Mouse (Mus musculus) midbrain, embryonic 13.5 days (tissue): ENCODE measurements around the gene Cab39. TPM values are rescaled to one million over a fixed set of nuclear protein-coding genes. Genes with fewer than 3 reads are reported as not detected.

Source experiments
- ATAC-seq: fragments of 200-750 bp; cut with Nextera tagmentation; 2 replicates; pipeline ENCODE4 v1.8.0; 2017; ENCODE audit warnings: mild to moderate bottlenecking, moderate TSS enrichment, moderate library complexity
- H3K27ac ChIP-seq: fragments of 300-500 bp; sonication (generic); 2 replicates; pipeline ENCODE4 v1.5.1; 2015; ENCODE audit warnings: inconsistent platforms, mild to moderate bottlenecking, moderate library complexity
- H3K27me3 ChIP-seq: fragments of 300-500 bp; sonication (generic); 2 replicates; pipeline ENCODE4 v1.6.1; 2015; ENCODE audit warnings: mild to moderate bottlenecking, inconsistent platforms
- H3K36me3 ChIP-seq: fragments of 300-500 bp; sonication (generic); 2 replicates; pipeline ENCODE4 v1.6.1; 2015; ENCODE audit warnings: mild to moderate bottlenecking, inconsistent platforms
- H3K4me1 ChIP-seq: fragments of 300-500 bp; sonication (generic); replicated peaks from 2 replicates; pipeline ENCODE4 v1.6.1; 2015; ENCODE audit warnings: inconsistent platforms
- H3K4me2 ChIP-seq: fragments of 300-500 bp; sonication (generic); replicated peaks from 2 replicates; pipeline ENCODE4 v1.6.1; 2015; ENCODE audit warnings: moderate library complexity, mild to moderate bottlenecking, inconsistent platforms
- H3K4me3 ChIP-seq: fragments of 300-500 bp; sonication (generic); replicated peaks from 2 replicates; pipeline ENCODE4 v1.5.1; 2015; ENCODE audit warnings: mild to moderate bottlenecking, inconsistent platforms
- H3K9ac ChIP-seq: fragments of 300-500 bp; sonication (generic); replicated peaks from 2 replicates; pipeline ENCODE4 v1.6.1; 2015; ENCODE audit warnings: mild to moderate bottlenecking, inconsistent platforms
- H3K9me3 ChIP-seq: fragments of 300-500 bp; sonication (generic); 2 replicates; pipeline ENCODE4 v1.6.1; 2016; ENCODE audit warnings: mild to moderate bottlenecking, inconsistent platforms
- WGBS: fragments of 180-500 bp; shearing (Covaris S2); methylation state at CpG from one replicate; pipeline ENCODE4 v1.1.7; 2015; 5-methylcytosine and 5-hydroxymethylcytosine counted together
- polyA plus RNA-seq: library from polyadenylated mRNA; unstranded; fragments of >200 nt; fragmentation: Nextera tagmentation; extraction: Ambion mirVana; gene quantifications from 2 replicates; pipeline ENCODE4 v1.2.1, GENCODE M21; 2015

The Cab39 gene
- polyA plus RNA-seq, 1 experiment from 2014 or later = 54.9 TPM

DNA sequence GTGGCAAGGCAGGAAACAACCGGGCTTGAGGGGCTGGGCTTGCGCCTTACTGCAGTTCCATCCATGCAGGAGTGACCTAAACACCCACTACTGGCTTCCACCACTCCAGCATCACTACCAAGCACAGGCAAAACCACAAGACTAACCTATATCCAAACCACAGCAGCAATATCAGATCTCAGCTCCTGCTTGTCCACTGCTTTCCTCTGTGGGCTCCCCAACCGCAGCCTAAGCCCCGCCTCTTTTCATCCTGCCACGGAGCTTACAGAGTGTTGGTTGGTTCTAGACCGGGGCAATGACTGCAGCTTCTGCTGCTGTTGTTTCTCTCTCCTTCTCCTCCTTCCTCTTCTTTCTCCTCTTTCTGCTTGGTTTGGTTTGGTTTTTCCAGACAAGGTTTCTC lies 29.9 kb upstream of the Cab39 start:
- Histone ChIP-seq H3K4me1 (peaks cover 5% of the 10 kb centered on the region), H3K4me3 (no peak overlapping the region), H3K36me3 (no peaks in the 10 kb centered on the region), H3K4me2 (no peak overlapping the region), H3K27ac (no peak overlapping the region), H3K27me3 (no peaks in the 10 kb centered on the region), H3K9ac (no peak overlapping the region), H3K9me3 (no peaks in the 10 kb centered on the region)
- WGBS = 90% methylated on average over 6 of the region's 6 CpGs
- ATAC-seq = no peak

DNA sequence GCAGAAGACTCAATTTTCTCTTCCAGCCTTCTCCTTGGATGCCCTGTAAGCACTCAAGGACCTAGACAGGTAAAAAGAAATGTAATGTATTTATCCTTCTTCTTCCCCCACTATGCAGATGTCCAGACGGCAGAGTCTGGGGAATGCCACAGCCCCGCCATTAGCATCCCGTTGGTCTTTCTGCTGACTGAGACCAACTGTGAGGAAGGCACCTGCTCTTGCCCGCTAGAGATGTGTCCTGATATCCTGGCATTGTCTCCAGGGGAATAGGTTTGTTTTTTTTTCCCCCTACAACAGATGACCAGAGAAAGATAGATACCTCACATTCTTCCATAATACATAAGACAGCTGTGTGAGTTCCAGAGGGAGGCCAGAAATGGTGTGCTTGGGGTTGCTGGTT lies 28.9 kb upstream of the Cab39 start:
- no peak overlapping the region for H3K27ac ChIP-seq

DNA sequence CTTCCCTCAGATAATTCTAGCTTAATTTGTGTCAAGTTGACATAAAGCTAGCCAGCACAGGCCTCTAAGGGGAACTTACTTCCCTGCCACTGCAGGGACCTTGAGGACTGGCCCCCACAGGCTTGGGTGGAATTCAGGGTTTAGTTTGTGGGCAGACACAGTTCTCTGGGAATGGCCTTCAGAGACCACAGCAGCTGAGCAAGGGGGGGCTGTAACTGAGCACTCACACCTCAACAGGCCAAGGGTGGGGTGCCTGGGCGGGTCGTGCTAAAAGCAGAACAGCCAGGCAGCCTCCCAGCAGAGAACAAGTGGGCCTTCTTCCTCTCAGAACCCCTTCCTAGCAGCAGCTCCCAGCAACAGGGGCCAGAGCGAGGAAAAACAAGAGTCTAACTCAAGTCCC lies 27.1 kb upstream of the Cab39 start:
- WGBS = 94% methylated on average over 3 of the region's 3 CpGs
- no peak overlapping the region for H3K27ac ChIP-seq
- no peaks in the 10 kb centered on the region for H3K36me3 ChIP-seq
- H3K4me3 ChIP-seq = no peak overlapping the region
- no peaks in the 10 kb centered on the region for H3K27me3 ChIP-seq
- H3K9me3 ChIP-seq = no peaks in the 10 kb centered on the region
- no peak overlapping the region for H3K9ac ChIP-seq
- no peak for ATAC-seq
- H3K4me2 ChIP-seq = no peak overlapping the region
- H3K4me1 ChIP-seq = no peaks in the 10 kb centered on the region

More for the DNA sequence above, 28.9 kb upstream of the Cab39 start:
- no peaks in the 10 kb centered on the region for H3K36me3 ChIP-seq
- H3K4me3 ChIP-seq = no peak overlapping the region
- no peak overlapping the region for H3K4me2 ChIP-seq
- H3K9ac ChIP-seq = no peak overlapping the region
- H3K4me1 ChIP-seq = no peaks in the 10 kb centered on the region
- no peaks in the 10 kb centered on the region for H3K27me3 ChIP-seq
- ATAC-seq = no peak
- WGBS = 83% methylated on average over 4 of the region's 4 CpGs
- H3K9me3 ChIP-seq = no peaks in the 10 kb centered on the region

DNA sequence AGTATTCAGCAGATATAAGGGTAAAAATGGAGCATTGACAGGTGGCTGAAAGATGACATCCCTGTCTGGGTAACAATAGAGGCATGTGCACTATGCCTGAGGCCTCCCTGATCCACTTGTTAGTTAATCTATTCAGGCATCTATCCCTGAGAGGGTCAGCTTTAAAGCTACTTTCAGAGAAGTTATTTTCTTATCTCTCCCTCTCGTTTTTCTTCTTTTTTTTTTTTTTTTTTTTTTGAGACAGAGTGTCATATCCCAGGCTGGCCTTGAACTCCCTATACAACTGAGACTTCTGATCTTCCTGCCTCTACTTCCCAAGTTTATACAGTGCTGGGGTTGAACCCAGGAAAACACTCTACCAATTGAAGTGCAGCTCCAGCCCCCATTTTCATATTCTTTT lies 25.5 kb upstream of the Cab39 start:
- no peak overlapping the region for H3K4me3 ChIP-seq
- no peaks in the 10 kb centered on the region for H3K4me1 ChIP-seq
- no peak overlapping the region for H3K4me2 ChIP-seq
- no peaks in the 10 kb centered on the region for H3K36me3 ChIP-seq
- H3K9me3 ChIP-seq = no peaks in the 10 kb centered on the region
- H3K27ac ChIP-seq = no peak overlapping the region
- H3K9ac ChIP-seq = no peak overlapping the region
- WGBS = 50% methylated on average over 1 of the region's 1 CpGs
- no peak for ATAC-seq
- H3K27me3 ChIP-seq = no peaks in the 10 kb centered on the region

DNA sequence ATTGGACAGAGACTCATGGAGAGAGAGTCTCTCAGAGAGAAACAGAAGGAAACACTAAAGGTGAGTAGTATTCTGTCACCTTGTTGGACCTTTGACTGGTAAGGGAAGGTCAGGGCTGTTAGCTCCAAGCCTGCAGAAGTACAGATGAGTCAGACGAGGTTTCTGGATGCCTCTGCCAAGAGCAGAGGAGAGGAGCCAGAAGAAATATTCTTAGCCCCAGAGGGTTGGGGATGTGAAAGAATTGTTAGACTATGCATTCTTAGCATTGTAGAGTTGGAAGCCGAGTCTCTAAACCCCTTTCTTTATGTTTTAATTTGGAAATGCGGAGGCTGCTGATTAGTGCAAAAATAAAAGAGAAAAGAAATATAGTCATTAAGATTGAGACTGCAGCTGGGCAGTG lies 21.3 kb upstream of the Cab39 start:
- Histone ChIP-seq H3K4me1 (no peaks in the 10 kb centered on the region), H3K27me3 (no peaks in the 10 kb centered on the region), H3K27ac (no peak overlapping the region), H3K9ac (no peak overlapping the region), H3K9me3 (no peaks in the 10 kb centered on the region), H3K36me3 (no peaks in the 10 kb centered on the region), H3K4me2 (no peak overlapping the region), H3K4me3 (no peak overlapping the region)
- 83% methylated on average over 3 of the region's 3 CpGs for WGBS
- ATAC-seq = no peak

DNA sequence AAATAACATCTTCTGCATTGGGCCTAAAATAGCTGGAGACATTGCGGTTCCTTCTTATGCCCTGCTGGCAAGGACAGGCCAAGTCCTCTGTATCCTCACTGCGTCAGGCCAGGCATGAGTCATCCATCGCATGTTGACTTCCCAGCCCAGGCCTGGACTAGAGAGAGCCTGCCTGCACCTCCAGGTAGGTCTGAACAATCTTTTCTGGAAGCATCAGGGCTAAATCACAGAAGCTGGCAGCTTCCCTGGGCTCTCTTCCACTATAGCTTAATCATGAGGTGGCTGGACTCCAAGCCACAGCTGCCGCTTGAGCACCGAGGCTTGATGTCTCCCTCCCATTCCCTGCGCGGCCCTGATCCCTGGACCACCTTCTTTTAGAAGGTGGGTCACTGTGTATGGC lies 18.1 kb upstream of the Cab39 start:
- no peak for ATAC-seq
- Histone ChIP-seq H3K36me3 (no peaks in the 10 kb centered on the region), H3K27ac (no peak overlapping the region), H3K9ac (no peak overlapping the region), H3K9me3 (no peaks in the 10 kb centered on the region), H3K4me2 (no peak overlapping the region), H3K4me1 (no peaks in the 10 kb centered on the region), H3K4me3 (no peak overlapping the region), H3K27me3 (no peaks in the 10 kb centered on the region)
- WGBS = 94% methylated on average over 7 of the region's 7 CpGs

DNA sequence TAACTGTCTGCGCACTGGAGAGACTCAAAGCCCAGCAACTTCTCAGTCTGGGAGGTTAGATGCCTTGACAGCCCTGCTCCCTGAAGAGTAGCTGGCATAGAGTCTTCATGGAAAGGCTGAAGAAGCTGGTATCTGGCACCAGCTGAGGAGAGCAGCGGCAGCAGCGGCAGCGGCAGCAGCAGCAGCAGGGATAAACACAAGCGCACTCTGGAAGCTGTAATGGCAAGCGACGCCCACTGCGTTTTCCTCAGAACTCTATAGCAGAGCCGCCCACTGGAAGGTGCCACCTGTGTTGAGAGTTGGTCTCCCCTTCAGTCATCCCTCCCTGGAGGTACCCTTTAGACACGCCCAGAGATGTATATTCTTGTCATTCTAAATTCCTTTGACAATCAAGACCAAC lies 17.1 kb upstream of the Cab39 start:
- no peak for ATAC-seq
- no peak overlapping the region for H3K4me3 ChIP-seq
- H3K9me3 ChIP-seq = no peaks in the 10 kb centered on the region
- no peaks in the 10 kb centered on the region for H3K4me1 ChIP-seq
- no peaks in the 10 kb centered on the region for H3K36me3 ChIP-seq
- no peak overlapping the region for H3K9ac ChIP-seq
- H3K4me2 ChIP-seq = no peak overlapping the region
- H3K27ac ChIP-seq = no peak overlapping the region
- H3K27me3 ChIP-seq = no peaks in the 10 kb centered on the region
- WGBS = 58% methylated on average over 10 of the region's 10 CpGs

DNA sequence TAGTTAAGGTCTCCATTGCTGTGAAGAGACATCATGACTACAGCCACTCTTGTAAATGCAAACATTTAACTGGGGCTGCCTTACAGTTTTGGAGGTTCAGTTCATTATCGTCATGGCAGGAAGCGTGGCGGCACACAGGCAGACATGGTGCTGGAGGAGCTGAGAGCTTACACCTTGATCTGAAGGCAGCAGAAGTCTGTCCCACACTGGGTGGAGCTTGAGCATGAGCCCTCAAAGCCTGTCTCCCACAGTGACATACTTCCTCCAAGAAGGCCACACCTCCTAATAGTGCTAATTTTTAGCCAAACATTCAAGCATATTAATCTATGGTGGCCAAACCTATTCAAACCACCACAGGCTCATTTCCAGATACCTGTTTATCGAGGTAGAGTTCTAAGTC lies 14.8 kb upstream of the Cab39 start, which contains the start of gene A630001G21Rik:
Gene A630001G21Rik, minus strand, starts transcription at position 208 of the 400 bp plus-strand sequence.
- WGBS = 93% methylated on average over 4 of the region's 4 CpGs
- H3K4me3 ChIP-seq = no peak within 1 kb of the TSS
- H3K4me2 ChIP-seq = no peak within 1 kb of the TSS
- no peaks in the 10 kb centered on the region for H3K27me3 ChIP-seq
- no peaks in the 10 kb centered on the region for H3K4me1 ChIP-seq
- no peak within 1 kb of the TSS for H3K27ac ChIP-seq
- H3K36me3 ChIP-seq = no peaks in the 10 kb centered on the region
- H3K9ac ChIP-seq = no peak within 1 kb of the TSS
- ATAC-seq = no peak
- no peaks in the 10 kb centered on the region for H3K9me3 ChIP-seq

DNA sequence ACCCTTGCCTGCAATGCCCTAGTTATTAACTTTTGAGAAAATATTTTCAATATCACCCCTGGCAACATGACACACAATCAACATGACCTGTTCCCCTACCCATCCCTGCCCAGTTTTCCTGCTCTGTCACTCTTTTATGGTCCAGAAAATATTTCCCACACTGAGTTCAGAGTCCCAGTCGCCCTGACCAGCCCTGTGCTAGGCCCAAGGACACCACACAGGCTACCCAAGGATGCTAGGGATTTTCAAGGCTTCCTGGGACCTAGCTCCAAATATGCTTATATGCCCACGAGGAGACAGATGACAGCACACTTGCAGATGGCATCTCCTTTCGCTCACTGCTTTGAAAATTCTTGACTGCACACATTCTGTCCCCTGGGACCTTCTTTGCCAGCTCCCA lies 14.2 kb upstream of the Cab39 start:
- Histone ChIP-seq H3K9me3 (no peaks in the 10 kb centered on the region), H3K27ac (no peak overlapping the region), H3K4me3 (no peak overlapping the region), H3K4me1 (no peaks in the 10 kb centered on the region), H3K27me3 (no peaks in the 10 kb centered on the region), H3K4me2 (no peak overlapping the region), H3K36me3 (no peaks in the 10 kb centered on the region), H3K9ac (no peak overlapping the region)
- WGBS = 77% methylated on average over 3 of the region's 3 CpGs
- no peak for ATAC-seq

DNA sequence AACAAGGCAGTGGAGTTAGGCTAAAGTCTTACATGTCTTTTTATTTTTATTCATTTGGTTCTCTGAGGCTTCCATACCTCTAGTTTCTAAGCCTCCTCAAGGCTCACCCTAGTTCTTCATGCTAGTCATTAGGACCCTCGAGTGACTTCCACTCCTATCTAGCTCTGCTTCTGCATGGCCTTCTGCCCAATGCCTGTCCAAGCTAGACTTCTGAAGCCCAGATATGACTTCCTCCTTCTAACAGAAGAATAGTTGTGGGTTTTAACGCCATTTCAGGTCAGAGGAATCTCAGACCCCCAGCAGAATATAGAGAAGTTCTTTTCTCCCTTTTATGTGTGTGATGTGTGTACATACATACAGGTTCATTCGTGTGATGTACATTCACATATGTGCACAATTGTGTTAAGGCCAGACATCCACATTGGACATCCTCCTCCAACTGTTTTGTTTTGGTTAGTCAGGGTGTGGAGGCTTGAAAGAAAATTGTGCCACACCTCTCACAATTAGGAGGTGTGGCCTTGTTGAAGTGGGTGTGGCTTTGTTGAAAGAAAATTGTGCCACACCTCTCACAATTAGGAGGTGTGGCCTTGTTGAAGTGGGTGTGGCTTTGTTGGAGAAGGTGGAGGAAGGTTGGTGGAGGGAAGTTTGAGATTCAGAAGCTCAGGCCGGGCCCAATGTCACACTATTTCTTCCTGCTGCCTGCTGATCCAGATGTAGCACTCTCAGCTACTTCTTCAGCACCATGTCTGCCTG lies 13.6 kb upstream of the Cab39 start:
- Histone ChIP-seq H3K27me3 (no peaks in the 10 kb centered on the region), H3K4me2 (no peak overlapping the region), H3K9me3 (no peaks in the 10 kb centered on the region), H3K36me3 (no peaks in the 10 kb centered on the region), H3K27ac (no peak overlapping the region), H3K9ac (no peak overlapping the region), H3K4me3 (no peak overlapping the region), H3K4me1 (no peaks in the 10 kb centered on the region)
- WGBS = 84% methylated on average over 4 of the region's 4 CpGs
- no peak for ATAC-seq

DNA sequence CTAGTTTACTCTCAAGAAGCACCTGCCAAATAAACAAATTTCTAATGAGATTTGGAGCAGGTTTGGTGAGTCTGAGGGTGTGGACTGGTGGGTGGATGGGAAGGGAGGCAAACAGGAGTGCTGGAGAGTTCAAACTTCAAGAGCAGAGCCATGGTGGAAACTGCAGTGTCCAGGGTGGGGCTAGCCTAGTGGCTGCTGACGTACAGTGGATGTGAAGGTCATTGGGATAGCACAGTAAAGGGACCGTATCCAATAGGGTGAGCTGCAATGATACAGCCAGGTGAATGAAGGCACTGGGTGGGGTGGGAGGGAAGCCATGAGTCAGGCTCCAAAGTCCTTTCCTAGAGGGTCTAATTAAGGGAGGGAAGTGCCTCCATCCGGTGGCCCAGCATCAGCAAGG lies 2.7 kb upstream of the Cab39 start:
- ATAC-seq = no peak
- 0 out of 2 replicates have a peak, but pooled peaks cover 2% of the 10 kb centered on the region for H3K9me3 ChIP-seq

DNA sequence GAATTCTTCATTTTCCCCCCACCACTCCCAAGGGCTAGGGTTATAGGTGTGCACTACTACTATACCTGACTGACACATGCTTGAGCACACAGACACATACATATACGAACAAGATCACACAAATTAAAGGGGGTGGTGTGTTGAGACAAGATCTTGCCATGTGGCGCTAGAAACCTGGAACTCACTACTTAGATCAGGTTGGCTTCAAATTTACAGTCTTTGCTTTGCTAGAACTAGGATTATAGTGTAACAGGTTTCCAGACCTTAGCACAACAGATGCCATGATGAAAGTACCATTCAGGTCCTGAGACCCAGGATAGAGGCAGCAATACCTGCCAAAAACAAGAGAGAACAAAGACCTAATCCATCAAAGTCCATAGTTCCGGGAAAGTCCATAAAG lies 1.8 kb upstream of the Cab39 start:
- ATAC-seq = no peak
- peaks cover 16% of the 10 kb centered on the region for H3K4me1 ChIP-seq
- no peaks in the 10 kb centered on the region for H3K9me3 ChIP-seq
- H3K4me2 ChIP-seq = no peak overlapping the region
- H3K27me3 ChIP-seq = no peaks in the 10 kb centered on the region
- H3K4me3 ChIP-seq = no peak overlapping the region
- no peak overlapping the region for H3K27ac ChIP-seq
- 0 out of 2 replicates have a peak, but pooled peaks cover under 1% of the 10 kb centered on the region for H3K36me3 ChIP-seq
- no peak overlapping the region for H3K9ac ChIP-seq
- 88% methylated on average over 3 of the region's 3 CpGs for whole genome bisulfite sequencing

More for the DNA sequence above, 2.7 kb upstream of the Cab39 start:
- H3K9ac ChIP-seq = no peak overlapping the region
- no peaks in the 10 kb centered on the region for H3K36me3 ChIP-seq
- no peak overlapping the region for H3K4me3 ChIP-seq
- H3K27me3 ChIP-seq = no peaks in the 10 kb centered on the region
- H3K27ac ChIP-seq = no peak overlapping the region
- H3K4me1 ChIP-seq = peaks cover 9% of the 10 kb centered on the region
- no peak overlapping the region for H3K4me2 ChIP-seq
- WGBS = 70% methylated on average over 3 of the region's 3 CpGs
